Mouse (Mus musculus): ENCODE data around the gene Ric8a. TPM values are rescaled to one million over a fixed set of nuclear protein-coding genes. Genes with fewer than 3 reads are reported as not detected.

The Ric8a gene
- total RNA-seq, 2 experiments from 2014 or later: 19.8 to 22.4 TPM

DNA sequence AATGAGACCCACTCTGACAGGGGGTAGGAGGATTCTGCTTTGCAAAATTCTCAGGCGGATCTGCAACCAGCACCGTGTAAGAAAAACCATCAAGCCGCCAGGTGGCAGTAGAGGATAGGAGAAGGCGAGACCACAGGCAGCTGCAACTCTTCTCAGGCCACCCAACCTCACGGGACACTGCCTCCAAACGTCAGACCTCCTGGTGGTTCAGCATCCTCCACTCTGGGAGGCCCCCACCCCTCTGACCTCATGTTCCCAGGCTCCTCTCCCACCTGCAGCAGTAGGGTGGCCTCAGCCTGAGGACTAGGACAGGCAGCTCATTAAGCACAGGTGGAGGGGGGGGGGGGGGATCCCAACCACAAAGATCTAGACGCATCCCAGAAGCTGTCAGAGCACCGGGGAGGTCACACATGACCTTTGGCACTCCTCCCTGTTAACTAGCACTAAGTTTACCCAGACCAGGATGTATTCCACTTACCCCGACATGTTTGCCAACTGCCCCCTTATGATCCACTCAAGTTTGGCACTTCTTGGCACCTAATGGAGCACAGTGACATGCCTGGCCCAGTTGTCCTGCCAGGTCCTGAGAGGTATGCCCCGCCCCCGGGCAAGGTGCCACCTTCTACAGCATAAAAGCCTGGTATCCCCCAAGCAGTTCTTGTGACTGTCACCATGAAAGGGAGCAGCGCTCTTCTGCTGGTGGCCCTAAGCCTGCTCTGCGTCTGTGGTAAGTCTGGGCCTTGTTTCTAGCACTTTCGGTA lies 11.7 kb upstream of the Ric8a start, which contains the start of gene Scgb1c1:
Scgb1c1 (plus strand) TSS at position 643 of the 761 bp plus-strand sequence.
- DNase-seq: peak; percentile 91 to 96
- intact Hi-C loops (cut with DNase I): loop anchor here (1.0 to 5.0 kb wide), 4 partner anchors 58 to 327 kb away; partner anchors contain the start of gene Rnh1

- intact Hi-C loops (cut with DNase I): loop anchor here (1.0 to 5.0 kb wide), 3 partner anchors 203 to 327 kb away; partner anchors contain the start of gene Rnh1
- DNase-seq: no peak
Measured at GRCm38 (mm10) chr7:140845683-140846082, 11.1 kb upstream of the Ric8a start.

DNA sequence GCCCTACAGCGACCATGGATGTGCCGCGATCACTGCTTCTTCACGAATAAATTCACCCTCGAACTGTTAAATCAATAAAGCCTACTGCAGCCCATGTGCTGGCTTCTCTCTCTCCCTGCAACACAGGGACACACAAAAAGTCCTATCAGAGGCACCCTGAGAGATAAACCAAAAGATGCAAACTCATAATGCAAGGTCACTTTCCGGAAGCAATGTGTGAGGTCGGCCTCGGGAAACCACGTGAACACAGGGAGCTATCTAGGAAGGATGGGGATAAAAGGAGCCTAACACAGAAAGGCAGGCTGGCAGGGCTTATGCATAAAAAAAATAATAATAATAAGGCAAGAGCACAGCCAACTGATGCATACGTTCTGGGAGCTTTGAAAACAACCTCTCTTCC lies 10.1 kb upstream of the Ric8a start:
- intact Hi-C loops (cut with DNase I): loop anchor here (5.0 kb wide), 1 partner anchor 326 kb away; the partner anchor contains the start of gene Rnh1
- no peak for DNase-seq

DNA sequence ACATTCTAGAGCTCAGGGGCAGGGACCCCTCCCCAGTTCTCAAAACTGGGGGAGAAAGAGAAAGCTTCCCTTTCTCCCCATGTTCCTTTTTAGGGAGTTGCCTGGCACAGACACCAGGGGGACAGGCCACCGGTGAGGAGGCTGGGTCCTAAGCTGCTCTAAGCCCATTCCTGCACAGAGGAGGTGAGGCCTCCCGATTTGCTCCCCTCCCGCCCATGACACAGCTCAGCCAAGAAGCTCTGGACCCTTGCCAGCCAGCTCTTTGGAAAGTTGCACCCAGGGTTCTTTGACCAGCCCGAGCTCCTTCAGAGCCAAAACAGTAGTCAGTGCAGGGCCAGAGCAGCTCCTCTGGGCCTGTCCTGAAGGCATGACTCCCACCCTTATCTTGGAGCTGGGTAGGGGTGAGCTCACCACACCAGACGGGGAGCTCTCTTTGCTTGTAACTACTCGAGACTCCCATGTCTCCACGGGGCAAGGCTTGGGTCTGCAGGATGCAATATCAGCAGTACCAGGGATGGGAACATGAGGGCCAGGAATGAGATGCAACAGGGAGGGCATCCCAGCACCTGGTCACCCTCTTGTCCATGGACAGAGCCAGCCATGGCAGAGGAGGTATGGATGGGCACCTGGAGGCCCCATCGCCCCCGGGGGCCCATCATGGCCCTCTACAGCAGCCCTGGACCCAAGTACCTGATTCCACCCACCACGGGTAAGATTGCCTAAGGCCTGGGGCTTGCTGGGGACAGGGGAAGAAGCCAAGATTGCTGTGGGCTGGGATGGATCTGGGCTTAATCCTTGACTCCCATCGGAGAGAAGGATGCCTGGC lies 8.8 kb upstream of the Ric8a start, which contains the start of gene Odf3:
Odf3 (plus strand) TSS at position 51 of the 826 bp plus-strand sequence.
- DNase-seq: no peak
- intact Hi-C loops (cut with DNase I): loop anchor here (5.0 kb wide), 1 partner anchor 324 kb away; the partner anchor contains the start of gene Rnh1

- intact Hi-C loops (cut with DNase I): loop anchor here (5.0 kb wide), 1 partner anchor 324 kb away; the partner anchor contains the start of gene Rnh1
- no peak for DNase-seq
Measured at GRCm38 (mm10) chr7:140848591-140848990, 8.2 kb upstream of the Ric8a start.

DNA sequence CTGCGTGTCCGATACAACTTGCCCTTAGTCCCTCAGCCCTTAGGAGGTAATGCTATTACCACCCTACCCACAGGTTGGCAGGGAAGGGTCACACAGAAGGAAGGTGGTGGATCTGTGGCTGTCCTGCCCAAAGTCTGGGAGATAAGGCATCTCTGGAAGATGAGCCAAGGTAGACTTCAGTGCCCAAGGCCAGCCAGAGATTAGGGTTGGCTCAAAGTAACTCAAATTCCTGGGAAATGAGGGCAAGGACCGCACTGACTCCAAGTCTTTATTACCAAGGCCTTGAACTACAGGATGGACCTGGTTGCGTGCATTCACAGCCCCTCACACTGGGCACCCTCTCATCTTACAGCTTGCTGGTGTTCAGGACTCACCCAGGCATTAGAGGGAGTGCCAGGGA lies 4.8 kb upstream of the Ric8a start:
- no peak for DNase-seq
- intact Hi-C loops (cut with DNase I): no loop called here

DNA sequence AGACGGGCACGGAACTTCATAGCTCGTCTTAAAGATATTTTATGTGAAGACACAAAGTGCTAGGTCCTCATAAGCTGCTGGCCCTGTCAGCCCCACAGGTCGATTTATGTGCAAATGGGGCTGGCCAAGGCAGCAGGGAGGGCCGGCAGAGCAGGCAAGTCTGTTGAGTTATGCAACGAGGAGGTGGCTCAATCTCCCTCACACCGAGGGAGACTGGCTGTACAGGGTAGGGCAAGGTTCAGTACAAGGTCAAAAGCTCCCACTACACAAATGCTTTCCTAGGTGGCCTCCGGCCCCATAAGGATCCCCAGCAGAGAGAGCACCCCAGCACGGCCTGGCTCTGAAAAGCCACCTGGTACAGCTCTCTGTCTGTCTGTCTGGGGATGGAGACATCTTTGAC lies 3.4 kb upstream of the Ric8a start:
- no peak for DNase-seq
- intact Hi-C loops (cut with DNase I): no loop called here

GRCm38 (mm10) chr7:140854483-140854882 lies 2.3 kb upstream of the Ric8a start:
- intact Hi-C loops (cut with DNase I): no loop called here
- no peak for DNase-seq

DNA sequence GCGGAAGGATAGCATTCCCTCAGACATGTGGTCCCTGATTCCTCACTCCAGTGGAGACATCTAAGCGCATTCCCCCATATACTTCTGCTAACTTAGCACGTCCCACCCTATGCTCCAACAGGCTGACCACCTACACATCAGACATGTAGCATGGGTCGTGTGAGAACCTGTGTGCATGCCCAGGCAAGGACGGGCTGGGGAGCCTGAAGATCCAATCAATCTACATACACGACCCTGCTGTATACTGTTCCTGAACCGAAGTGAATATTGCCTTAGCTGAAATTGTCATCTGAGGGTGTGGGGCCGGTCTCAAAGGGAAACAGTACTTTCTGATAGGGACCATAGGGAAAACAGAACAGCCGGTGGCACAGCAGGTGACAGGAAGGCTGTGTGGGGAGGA lies 1.6 kb upstream of the Ric8a start:
- intact Hi-C loops (cut with DNase I): loop anchor here (5.0 kb wide), 2 partner anchors 152 to 337 kb away; partner anchors contain the start of genes Hras and Lrrc56

DNA sequence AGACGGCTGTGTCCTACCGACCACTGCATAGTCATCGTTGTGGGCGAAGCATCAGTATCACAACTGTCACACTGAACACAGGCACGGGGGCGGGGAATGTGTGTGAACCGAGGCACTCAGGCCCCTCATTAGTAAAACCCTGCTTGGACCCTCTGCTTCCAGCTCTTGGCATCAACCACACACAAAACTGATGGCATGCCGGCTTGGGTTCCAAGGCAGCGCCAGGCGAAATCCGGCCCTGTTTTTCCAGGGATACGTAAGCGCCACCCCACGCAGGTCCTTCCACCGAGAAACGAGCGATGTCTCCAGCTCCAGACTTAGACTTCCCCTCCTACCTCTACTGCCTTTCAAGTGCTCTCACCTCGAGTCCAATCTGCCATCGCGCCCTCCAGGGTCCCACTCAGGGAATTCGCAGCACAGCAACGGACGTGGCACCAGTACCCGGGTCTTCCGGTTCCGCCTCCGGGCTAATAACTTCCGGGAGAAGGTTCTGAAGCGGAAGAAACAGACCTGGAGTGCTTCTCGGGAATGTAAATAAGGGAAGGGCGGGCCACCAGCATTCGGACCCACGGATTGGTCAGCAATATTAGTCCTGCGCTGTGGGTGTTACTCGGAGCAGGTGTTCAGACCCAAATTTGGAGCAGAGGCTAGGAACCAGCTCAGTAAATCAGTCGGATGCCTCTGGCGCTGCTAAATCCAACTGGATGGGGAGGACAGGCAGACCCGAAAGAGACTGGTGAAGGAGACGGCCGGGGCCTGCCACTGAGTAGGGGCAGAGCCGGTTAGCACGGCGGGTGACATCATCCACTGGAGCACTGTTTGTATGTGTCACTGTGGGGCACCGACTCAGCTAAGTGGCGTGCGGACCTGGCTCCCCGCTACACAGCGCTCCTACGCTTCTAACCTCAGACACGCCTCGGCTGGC lies 635 bp upstream of the Ric8a start, which contains the start of gene Gm45785:
Gm45785 (minus strand) TSS at position 472 of the 925 bp plus-strand sequence.
- DNase-seq: peak; percentile 79 to 81
- intact Hi-C loops (cut with DNase I): loop anchor here (5.0 kb wide), 2 partner anchors 151 to 336 kb away; partner anchors contain the start of genes Hras and Lrrc56

More for the DNA sequence above, 1.6 kb upstream of the Ric8a start:
- no peak for DNase-seq

GRCm38 (mm10) chr7:140857550-140858505 lies 1.1 kb downstream of the Ric8a start, which contains the start of gene Bet1l:
Gene Bet1l (minus strand): TSS chr7:140857577.
- no peak for DNase-seq
- intact Hi-C loops (cut with DNase I): loop anchor here (1.0 to 5.0 kb wide), 3 partner anchors 24 to 334 kb away; partner anchors contain the start of genes Hras, Lrrc56 and Sirt3

GRCm38 (mm10) chr7:140858746-140859145 lies 2.0 kb downstream of the Ric8a start:
- DNase-seq: no peak
- intact Hi-C loops (cut with DNase I): loop anchor here (5.0 kb wide), 2 partner anchors 149 to 334 kb away; partner anchors contain the start of genes Hras and Lrrc56

GRCm38 (mm10) chr7:140859997-140860396 lies 3.2 kb downstream of the Ric8a start:
- no peak for DNase-seq
- intact Hi-C loops (cut with DNase I): loop anchor here (5.0 kb wide), 2 partner anchors 147 to 332 kb away; partner anchors contain the start of genes Hras and Lrrc56

DNA sequence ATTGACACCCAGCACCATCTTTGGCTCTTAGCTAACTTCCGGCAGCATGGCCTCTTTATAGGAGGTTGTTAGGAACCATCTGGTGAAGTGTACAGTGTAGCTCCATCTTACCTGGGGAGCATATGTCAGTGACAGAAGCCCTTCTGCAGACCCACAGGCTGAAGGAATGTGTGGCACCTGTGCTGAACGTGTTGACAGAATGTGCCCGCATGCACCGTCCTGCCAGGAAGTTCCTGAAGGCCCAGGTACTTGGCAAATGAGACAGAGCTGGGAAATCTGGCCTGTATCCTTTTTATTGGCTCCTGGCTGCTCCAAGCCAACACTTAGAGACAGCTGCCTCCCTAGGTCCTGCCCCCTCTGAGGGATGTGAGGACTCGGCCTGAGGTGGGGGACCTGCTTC lies 4.0 kb downstream of the Ric8a start:
- intact Hi-C loops (cut with DNase I): no loop called here
- no peak for DNase-seq

DNA sequence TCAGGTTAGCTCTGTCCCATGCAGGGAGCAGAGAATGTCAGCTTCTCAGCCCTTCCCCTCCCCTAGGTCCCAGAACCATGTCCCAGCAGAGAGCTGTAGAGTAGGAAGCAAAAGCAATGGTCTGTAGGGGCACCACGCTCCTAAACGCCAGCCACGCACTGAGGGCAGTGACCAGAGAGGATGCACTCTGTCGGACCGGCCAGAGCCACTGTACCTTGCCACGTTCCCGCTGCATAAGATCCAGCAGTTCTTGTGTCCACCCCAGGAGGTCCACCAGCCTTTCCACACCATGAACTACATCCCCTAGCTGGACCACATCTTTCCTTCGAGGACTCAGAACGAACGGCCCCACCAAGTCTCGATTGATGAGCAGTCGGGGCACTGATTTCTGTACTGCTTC lies 8.0 kb downstream of the Ric8a start:
- intact Hi-C loops (cut with DNase I): no loop called here
- no peak for DNase-seq

DNA sequence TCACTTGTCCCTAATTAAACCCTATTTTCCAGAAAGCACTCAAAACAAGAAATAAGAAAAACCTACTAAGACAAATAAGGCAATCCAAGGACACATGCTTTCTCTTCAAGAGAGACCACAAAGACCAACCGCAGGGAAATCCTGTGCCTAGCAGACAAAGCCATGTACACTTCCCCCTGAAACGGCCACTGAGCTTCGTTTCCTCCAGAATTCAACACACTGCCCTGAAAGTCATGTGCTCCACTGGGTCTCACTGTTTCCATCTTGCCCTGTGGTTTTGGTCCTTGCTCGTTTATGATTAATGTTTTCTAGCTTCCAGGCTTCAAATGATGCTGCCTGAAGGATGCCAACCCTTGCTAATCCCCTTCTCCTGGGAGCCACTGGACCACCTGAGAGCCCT lies 17.5 kb downstream of the Ric8a start:
- no peak for DNase-seq
- intact Hi-C loops (cut with DNase I): no loop called here

- intact Hi-C loops (cut with DNase I): no loop called here
- no peak for DNase-seq
Measured at GRCm38 (mm10) chr7:140877364-140877763, 20.6 kb downstream of the Ric8a start.

DNA sequence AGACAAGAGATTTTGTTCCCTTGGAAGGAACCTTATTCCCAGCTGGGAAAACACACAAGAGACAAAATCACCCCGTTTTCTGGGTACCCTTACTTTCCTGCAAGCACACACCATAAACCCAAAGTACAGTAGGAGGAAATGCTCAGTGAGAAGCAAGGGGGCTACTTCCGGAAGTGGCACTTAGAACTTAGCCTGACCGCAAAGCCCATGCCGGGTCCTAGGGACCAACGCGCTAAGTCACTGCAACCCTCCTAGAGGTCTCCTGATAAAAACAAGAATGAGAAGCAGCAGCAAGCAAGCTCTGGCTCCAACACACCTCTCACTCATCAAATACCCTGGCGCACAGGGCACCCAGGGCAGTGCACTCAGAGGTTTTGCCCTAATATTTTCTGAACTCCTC lies 22.6 kb downstream of the Ric8a start:
- no peak for DNase-seq
- intact Hi-C loops (cut with DNase I): no loop called here

Measured in heart, postnatal 36 days (tissue).